Mouse (Mus musculus): ENCODE results near the gene Ldhc. TPM values are rescaled to one million over a fixed set of nuclear protein-coding genes. Genes with fewer than 3 reads are reported as not detected.
"Not testable (repeated sequence)": the region's sequence is repeated elsewhere in the genome, so short reads cannot be mapped to it uniquely, and the experiment has no call there.

Gene Ldhc
- polyA plus RNA-seq (2014; fragmentation: Nextera tagmentation; extraction: Ambion mirVana), result not detected in 2 replicates

- no peak within 1 kb of the TSS for H3K4me3 ChIP-seq (ENCODE audit: low read depth, low read length)
These were observed at the start of gene Ldhc for GRCm38 (mm10) chr7:46860996-46861395. Gene Ldhc, plus strand, starts transcription at chr7:46861203.

DNA sequence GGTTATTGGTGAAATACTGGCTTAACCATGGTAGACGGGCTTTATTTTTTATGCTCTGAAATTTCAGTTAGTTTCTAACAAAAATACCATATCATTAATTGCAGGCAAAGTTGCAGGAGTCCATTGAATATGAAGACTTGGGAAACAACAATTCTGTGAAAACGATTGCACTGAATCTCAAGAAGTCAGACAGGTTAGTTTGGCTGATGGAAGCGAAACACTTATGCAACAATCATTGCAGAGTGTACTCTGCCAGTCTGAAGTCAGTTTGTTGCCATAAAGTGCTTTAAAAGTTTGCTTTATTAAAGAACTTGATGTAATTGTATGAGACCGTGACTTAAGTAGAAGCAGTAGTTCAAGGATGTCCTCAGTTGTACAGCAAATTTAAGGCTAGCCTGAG, 47.0 kb upstream of the Ldhc start:
- Histone ChIP-seq H3K27me3 (ENCODE audit: control insufficient read depth, insufficient read depth, low read length) (no peaks in the 10 kb centered on the region), H3K4me2 (ENCODE audit: low read depth) (no peak overlapping the region), H3K27ac (ENCODE audit: low read depth, low read length) (no peak overlapping the region), H3K4me1 (ENCODE audit: control insufficient read depth, insufficient read depth, low read length) (no peaks in the 10 kb centered on the region), H3K36me3 (ENCODE audit: control insufficient read depth, insufficient read depth, low read length) (peaks cover 17% of the 10 kb centered on the region), H3K9ac (ENCODE audit: low read length) (no peak overlapping the region), H3K9me3 (ENCODE audit: control insufficient read depth, low read length) (no peaks in the 10 kb centered on the region), H3K4me3 (ENCODE audit: low read depth, low read length) (no peak overlapping the region)
- no peak for ATAC-seq (ENCODE audit: insufficient read depth, low FRiP score, low TSS enrichment)
- WGBS, result 93% methylated on average over 4 of the region's 4 CpGs
- no peak for DNase-seq (ENCODE audit: low spot score)

More at GRCm38 (mm10) chr7:46860996-46861395, at the start of gene Ldhc:
- H3K27me3 ChIP-seq (ENCODE audit: control insufficient read depth, insufficient read depth, low read length), result no peaks in the 10 kb centered on the region
- H3K36me3 ChIP-seq (ENCODE audit: control insufficient read depth, insufficient read depth, low read length), result no peaks in the 10 kb centered on the region
- no peak within 1 kb of the TSS for H3K4me2 ChIP-seq (ENCODE audit: low read depth)
- H3K27ac ChIP-seq (ENCODE audit: low read depth, low read length), result no peak within 1 kb of the TSS
- no peak for DNase-seq (ENCODE audit: low spot score)
- no peaks in the 10 kb centered on the region for H3K4me1 ChIP-seq (ENCODE audit: control insufficient read depth, insufficient read depth, low read length)
- no peaks in the 10 kb centered on the region for H3K9me3 ChIP-seq (ENCODE audit: control insufficient read depth, low read length)
- WGBS, result 32% methylated on average over 10 of the region's 10 CpGs
- no peak for ATAC-seq (ENCODE audit: insufficient read depth, low FRiP score, low TSS enrichment)
- H3K9ac ChIP-seq (ENCODE audit: low read length), result no peak within 1 kb of the TSS

DNA sequence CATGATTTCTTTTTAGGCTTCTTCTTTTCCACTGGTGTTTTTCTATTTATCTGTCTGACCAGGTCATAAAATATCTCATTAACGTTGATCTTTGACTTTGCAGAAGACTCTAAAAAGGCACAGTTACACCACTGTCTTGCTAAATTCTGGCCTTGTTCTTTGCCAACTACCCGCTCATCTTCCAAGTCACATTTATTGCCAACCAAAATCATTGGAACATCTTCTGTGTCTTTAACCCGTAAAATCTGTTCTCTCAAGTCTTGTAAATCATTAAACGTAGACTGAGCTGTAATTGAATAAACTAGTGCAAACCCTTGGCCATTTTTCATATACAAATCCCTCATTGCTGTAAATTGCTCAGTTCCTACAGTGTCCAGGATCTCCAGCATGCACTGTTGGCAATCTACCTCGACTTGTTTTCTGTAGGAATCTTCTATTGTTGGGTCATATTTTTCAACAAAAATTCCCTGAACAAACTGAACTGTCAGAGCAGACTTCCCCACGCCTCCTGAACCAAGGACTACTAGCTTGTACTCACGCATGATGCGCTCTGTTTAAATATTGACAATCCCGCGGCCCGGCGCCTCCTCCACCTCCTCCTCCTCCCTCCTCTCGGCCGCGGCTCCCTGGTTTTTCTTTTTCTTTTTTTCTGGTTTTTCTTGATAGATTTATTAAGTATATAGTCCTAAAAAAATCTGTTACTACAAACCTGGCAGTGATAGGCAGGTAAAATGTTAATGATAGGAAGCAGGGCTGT, 39.9 kb upstream of the Ldhc start:
- H3K4me1 ChIP-seq (ENCODE audit: control insufficient read depth, insufficient read depth, low read length); H3K27ac ChIP-seq (ENCODE audit: low read depth, low read length); H3K9ac ChIP-seq (ENCODE audit: low read length); H3K27me3 ChIP-seq (ENCODE audit: control insufficient read depth, insufficient read depth, low read length); DNase-seq (ENCODE audit: low spot score); ATAC-seq (ENCODE audit: insufficient read depth, low FRiP score, low TSS enrichment); H3K4me3 ChIP-seq (ENCODE audit: low read depth, low read length); H3K4me2 ChIP-seq (ENCODE audit: low read depth); H3K36me3 ChIP-seq (ENCODE audit: control insufficient read depth, insufficient read depth, low read length); H3K9me3 ChIP-seq (ENCODE audit: control insufficient read depth, low read length): not testable (repeated sequence)
- 94% methylated on average over 15 of the region's 15 CpGs for WGBS

DNA sequence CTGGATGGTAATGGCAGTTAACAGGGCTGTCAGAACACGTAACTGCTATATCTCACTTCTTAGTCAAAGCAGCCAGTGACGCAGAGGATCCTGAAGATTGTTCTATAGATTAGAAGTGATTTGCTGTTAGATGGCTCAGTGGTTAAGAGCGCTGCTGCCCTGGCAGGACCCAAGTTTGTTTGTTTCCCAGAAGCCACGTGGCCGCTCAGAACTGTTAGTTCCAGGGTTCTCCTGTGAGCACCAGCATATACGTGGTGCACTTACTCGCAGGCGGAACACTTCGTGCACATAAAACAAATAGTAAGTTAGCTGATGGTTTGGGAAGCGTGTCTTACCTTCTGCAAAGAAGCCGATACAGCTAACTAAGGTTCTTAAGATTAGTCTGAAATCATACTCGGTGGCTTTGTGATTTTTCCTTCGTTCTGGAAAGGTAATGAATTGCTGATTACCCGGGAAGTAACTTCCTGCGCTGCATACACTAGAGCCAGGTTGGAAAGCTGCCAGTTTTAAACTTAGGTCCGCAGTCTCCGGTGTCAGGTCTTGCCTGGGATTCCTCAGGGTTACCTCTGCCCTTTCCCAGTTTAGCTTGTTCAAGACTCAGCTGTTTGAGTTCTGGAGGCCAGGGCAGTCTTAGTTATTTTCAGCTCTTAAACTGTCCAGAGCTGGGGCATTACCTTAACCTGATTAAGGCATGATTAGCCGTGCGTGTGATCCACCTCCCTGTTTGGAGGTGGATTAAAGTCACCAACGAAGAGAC, 33.8 kb upstream of the Ldhc start:
- no peaks in the 10 kb centered on the region for H3K27me3 ChIP-seq (ENCODE audit: control insufficient read depth, insufficient read depth, low read length)
- H3K9me3 ChIP-seq (ENCODE audit: control insufficient read depth, low read length), result no peaks in the 10 kb centered on the region
- DNase-seq (ENCODE audit: low spot score) (no peak), ATAC-seq (ENCODE audit: insufficient read depth, low FRiP score, low TSS enrichment) (no peak)
- H3K4me2 ChIP-seq (ENCODE audit: low read depth), result no peak overlapping the region
- no peaks in the 10 kb centered on the region for H3K4me1 ChIP-seq (ENCODE audit: control insufficient read depth, insufficient read depth, low read length)
- no peak overlapping the region for H3K27ac ChIP-seq (ENCODE audit: low read depth, low read length)
- H3K9ac ChIP-seq (ENCODE audit: low read length), result no peak overlapping the region
- no peaks in the 10 kb centered on the region; the same call in none of the 2 replicates for H3K36me3 ChIP-seq (ENCODE audit: control insufficient read depth, insufficient read depth, low read length)
- 87% methylated on average over 20 of the region's 20 CpGs for WGBS
- no peak overlapping the region for H3K4me3 ChIP-seq (ENCODE audit: low read depth, low read length)

GRCm38 (mm10) chr7:46827803-46828184, 33.2 kb upstream of the Ldhc start:
- no peak overlapping the region for H3K4me3 ChIP-seq (ENCODE audit: low read depth, low read length)
- WGBS, result 88% methylated on average over 2 of the region's 2 CpGs
- no peak overlapping the region for H3K4me2 ChIP-seq (ENCODE audit: low read depth)
- H3K27ac ChIP-seq (ENCODE audit: low read depth, low read length), result no peak overlapping the region
- H3K9me3 ChIP-seq (ENCODE audit: control insufficient read depth, low read length), result no peaks in the 10 kb centered on the region
- ATAC-seq (ENCODE audit: insufficient read depth, low FRiP score, low TSS enrichment) (no peak), DNase-seq (ENCODE audit: low spot score) (no peak)
- H3K4me1 ChIP-seq (ENCODE audit: control insufficient read depth, insufficient read depth, low read length), result no peaks in the 10 kb centered on the region
- no peaks in the 10 kb centered on the region for H3K27me3 ChIP-seq (ENCODE audit: control insufficient read depth, insufficient read depth, low read length)
- H3K36me3 ChIP-seq (ENCODE audit: control insufficient read depth, insufficient read depth, low read length), result no peaks in the 10 kb centered on the region
- no peak overlapping the region for H3K9ac ChIP-seq (ENCODE audit: low read length)

GRCm38 (mm10) chr7:46829911-46830310, 31.1 kb upstream of the Ldhc start:
- H3K9ac ChIP-seq (ENCODE audit: low read length), result no peak overlapping the region
- H3K4me2 ChIP-seq (ENCODE audit: low read depth), result no peak overlapping the region
- no peaks in the 10 kb centered on the region for H3K9me3 ChIP-seq (ENCODE audit: control insufficient read depth, low read length)
- no peak overlapping the region for H3K27ac ChIP-seq (ENCODE audit: low read depth, low read length)
- WGBS, result 89% methylated on average over 12 of the region's 12 CpGs
- no peak overlapping the region for H3K4me3 ChIP-seq (ENCODE audit: low read depth, low read length)
- H3K27me3 ChIP-seq (ENCODE audit: control insufficient read depth, insufficient read depth, low read length), result no peaks in the 10 kb centered on the region
- H3K36me3 ChIP-seq (ENCODE audit: control insufficient read depth, insufficient read depth, low read length), result no peaks in the 10 kb centered on the region
- no peak for DNase-seq (ENCODE audit: low spot score)
- no peaks in the 10 kb centered on the region for H3K4me1 ChIP-seq (ENCODE audit: control insufficient read depth, insufficient read depth, low read length)
- no peak for ATAC-seq (ENCODE audit: insufficient read depth, low FRiP score, low TSS enrichment)

- Histone ChIP-seq H3K27me3 (ENCODE audit: control insufficient read depth, insufficient read depth, low read length) (no peaks in the 10 kb centered on the region), H3K4me2 (ENCODE audit: low read depth) (no peak overlapping the region), H3K4me3 (ENCODE audit: low read depth, low read length) (no peak overlapping the region), H3K27ac (ENCODE audit: low read depth, low read length) (no peak overlapping the region), H3K4me1 (ENCODE audit: control insufficient read depth, insufficient read depth, low read length) (no peaks in the 10 kb centered on the region), H3K9ac (ENCODE audit: low read length) (no peak overlapping the region), H3K36me3 (ENCODE audit: control insufficient read depth, insufficient read depth, low read length) (no peaks in the 10 kb centered on the region), H3K9me3 (ENCODE audit: control insufficient read depth, low read length) (no peaks in the 10 kb centered on the region)
- 64% methylated on average over 13 of the region's 13 CpGs for WGBS
- DNase-seq (ENCODE audit: low spot score) (no peak), ATAC-seq (ENCODE audit: insufficient read depth, low FRiP score, low TSS enrichment) (no peak)
These were observed 30.0 kb upstream of the Ldhc start for GRCm38 (mm10) chr7:46830799-46831590.

GRCm38 (mm10) chr7:46831693-46832092, 29.3 kb upstream of the Ldhc start:
- no peak for ATAC-seq (ENCODE audit: insufficient read depth, low FRiP score, low TSS enrichment)
- Histone ChIP-seq H3K27me3 (ENCODE audit: control insufficient read depth, insufficient read depth, low read length) (no peaks in the 10 kb centered on the region), H3K36me3 (ENCODE audit: control insufficient read depth, insufficient read depth, low read length) (no peaks in the 10 kb centered on the region), H3K27ac (ENCODE audit: low read depth, low read length) (no peak overlapping the region), H3K4me1 (ENCODE audit: control insufficient read depth, insufficient read depth, low read length) (no peaks in the 10 kb centered on the region), H3K9ac (ENCODE audit: low read length) (no peak overlapping the region), H3K9me3 (ENCODE audit: control insufficient read depth, low read length) (no peaks in the 10 kb centered on the region), H3K4me3 (ENCODE audit: low read depth, low read length) (no peak overlapping the region), H3K4me2 (ENCODE audit: low read depth) (no peak overlapping the region)
- 78% methylated on average over 8 of the region's 8 CpGs for WGBS
- no peak for DNase-seq (ENCODE audit: low spot score)

All from neural tube, embryonic 11.5 days (tissue).